Mouse (Mus musculus) common myeloid progenitor, adult 5-6 weeks (primary cell): ENCODE measurements around the gene Amdhd2. TPM values are rescaled to one million over a fixed set of nuclear protein-coding genes. Genes with fewer than 3 reads are reported as not detected.

Experiments used
- ATAC-seq: replicated peaks from 2 replicates; pipeline ENCODE4 v1.8.0; 2016; ENCODE audit warnings: low read depth, mild to moderate bottlenecking, moderate TSS enrichment, inconsistent platforms; ENCODE audit not compliant: poor library complexity, severe bottlenecking
- total RNA-seq: library from RNA; stranded (forward); fragments of 200-1000, 187-1606 nt; gene quantifications from 2 replicates; pipeline ENCODE4 v1.2.3, GENCODE M21; 2017

Gene Amdhd2
- total RNA-seq: 22.5 and 23.0 TPM in 2 replicates

GRCm38 (mm10) chr17:24163176-24163962 lies at the start of gene Amdhd2:
Gene Amdhd2 (minus strand): TSS chr17:24163766.
- peak; percentile 64 for ATAC-seq

GRCm38 (mm10) chr17:24213186-24213585 lies 49.6 kb upstream of the Amdhd2 start:
- ATAC-seq: no peak

DNA sequence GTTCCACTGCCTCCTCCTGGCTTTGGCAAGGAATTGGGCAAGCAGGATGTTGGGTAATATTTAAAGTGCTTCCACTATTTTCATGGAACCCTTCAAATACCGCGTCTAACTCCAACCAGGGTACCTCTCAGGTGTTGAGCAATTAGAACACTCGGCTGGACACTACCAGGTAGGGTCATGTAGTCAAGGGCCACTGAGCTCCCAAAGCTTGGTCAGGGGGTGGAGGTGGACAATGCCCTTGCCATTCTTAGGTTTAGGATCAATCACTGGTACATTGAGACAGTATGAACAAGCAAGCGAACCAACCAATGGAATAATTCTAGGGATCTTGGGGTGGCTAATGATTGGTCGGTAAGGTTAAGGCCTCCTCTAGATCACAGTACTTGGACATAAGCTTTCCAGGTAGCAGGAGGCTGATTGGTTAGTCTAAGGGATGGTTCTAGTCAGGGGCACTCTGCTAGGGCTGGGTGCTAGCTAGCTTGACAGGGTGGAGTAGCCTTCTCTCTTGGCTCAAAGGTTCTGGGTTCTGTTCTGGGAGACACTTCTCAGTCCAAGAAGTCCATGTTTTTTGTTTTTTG lies 49.0 kb upstream of the Amdhd2 start:
- ATAC-seq: no peak

- peak; percentile 60 for ATAC-seq
These were observed 48.3 kb upstream of the Amdhd2 start for GRCm38 (mm10) chr17:24211631-24212440.

DNA sequence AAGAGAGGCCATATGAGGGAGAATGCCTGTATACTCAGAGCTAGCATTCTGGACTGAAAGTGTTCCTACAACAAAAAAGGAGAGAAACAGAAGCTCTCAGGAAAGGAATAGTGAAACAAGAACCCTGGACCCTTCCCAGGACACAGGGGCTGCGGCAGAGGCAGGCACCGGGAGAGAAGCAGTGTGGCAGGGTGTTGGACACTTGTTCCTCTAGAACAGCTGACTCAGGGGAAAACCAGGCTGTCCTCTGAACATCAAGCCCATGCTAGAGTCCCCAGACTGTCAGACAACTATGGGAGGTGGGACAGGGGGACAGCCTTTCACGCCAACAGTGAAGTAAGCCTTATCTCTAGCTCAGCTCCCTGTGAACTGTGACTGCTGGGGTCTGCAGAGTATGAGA lies 47.0 kb upstream of the Amdhd2 start:
- no peak for ATAC-seq

- ATAC-seq: no peak
These were observed 46.3 kb upstream of the Amdhd2 start for GRCm38 (mm10) chr17:24209916-24210240.

DNA sequence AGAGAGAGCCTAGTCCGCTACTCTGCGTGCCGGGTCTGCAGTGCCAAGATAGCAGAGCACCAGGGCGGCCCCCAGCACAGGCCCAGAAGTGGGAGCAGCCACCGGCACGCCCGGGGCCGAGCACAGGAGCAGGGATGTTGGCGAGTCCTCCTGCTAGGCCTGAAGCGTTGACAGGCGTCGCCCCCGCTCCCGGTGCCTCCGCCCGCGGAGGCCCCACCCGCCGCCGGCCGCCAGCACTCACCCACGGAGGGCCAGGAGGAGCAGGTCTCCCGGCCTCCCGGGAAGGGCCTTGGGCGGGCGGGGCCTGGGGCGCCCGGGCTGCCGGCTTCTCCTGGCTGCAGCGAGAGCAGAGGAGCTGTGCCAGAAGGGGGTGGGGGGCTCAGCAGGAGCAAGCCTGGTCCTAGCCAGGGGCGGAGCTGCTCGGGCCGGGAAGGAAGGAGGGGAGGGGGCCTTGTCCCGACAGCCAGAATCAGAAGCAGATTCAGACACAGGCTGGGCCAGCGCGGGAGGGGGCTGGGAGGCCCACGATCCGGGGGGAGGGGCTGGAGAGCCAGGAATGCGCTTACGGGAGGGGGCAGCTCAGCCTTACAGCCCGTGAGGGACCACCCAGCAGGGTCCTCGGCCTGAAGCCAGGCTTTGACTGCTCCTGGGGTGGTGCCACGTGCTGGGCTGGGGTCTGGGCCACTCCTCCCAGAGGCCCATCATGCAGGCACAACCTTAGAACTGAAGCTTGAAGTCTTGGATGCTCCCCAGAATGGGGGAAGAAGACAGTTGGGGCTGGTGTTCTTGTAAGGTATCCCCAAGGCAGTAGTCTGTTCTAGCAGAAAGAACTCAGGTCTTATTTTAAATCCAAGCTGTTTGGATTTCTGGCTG lies 45.7 kb upstream of the Amdhd2 start, which contains the start of gene Ntn3:
Gene Ntn3 (minus strand): TSS at position 489 of the 873 bp plus-strand sequence.
- peak; percentile 21; the same call in 1 of the 2 replicates for ATAC-seq

DNA sequence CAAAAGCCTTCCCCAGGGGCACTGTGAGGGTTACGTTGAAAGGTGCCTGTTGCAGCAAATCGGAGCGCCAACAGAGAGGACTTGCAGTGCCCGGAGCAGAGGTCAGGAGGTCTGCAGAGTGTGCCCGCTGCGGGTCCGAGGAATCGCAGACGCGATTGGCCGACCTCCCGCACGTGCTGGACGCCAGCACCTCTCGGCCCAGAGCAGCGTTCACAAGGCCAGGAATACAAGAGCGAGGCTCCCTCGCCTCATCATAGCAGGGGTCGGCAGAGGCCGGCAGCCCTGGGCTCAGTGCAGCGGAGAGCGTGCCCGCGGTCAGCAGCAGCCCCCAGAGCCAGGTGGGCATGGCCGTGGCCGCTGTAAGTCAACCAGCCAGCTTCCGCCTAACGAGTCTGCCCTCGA lies 45.1 kb upstream of the Amdhd2 start:
- ATAC-seq: no peak

DNA sequence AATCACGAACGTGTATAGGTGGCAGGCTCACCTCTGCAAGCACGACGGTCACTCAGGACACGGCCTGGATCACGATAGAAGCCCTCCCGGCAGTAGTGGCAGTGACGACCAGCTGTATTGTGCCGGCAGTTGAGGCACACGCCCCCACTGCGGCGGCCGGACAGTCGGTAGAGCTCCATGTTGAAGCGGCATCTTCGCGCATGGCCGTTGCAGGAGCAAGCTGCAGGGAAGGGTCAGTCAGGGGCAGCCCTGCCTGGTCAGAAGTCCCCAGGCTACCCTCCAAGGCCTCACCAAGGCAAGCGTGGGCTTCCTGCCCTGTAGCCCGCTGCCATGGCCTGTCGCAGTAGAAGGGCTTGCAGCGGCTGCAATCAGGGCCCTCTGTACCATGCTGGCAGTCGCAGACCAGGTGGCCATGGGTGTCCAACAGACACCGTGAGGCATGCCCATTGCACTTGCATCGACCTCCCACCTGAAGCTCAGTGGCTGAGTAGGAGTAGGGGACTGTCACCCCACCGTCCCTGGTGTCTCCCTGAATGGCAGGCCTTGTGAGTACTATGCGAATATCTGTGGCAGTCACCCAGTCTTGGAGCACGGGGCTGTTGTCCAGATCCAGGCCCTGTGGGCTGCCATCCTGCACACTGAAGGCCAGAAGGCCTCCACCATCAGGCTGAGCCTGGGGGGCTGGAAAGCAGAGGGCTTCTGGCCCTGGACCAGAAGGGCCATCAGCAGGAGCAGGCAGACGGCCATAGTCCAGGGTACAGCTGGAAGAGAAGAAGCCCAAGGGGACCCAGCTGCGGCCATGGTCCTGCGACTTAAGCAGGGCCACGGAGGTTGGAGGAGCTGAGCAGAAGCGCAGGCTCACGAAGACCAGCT lies 44.4 kb upstream of the Amdhd2 start:
- ATAC-seq: no peak

- ATAC-seq: peak; percentile 38; the same call in 1 of the 2 replicates
These were observed 43.1 kb upstream of the Amdhd2 start for GRCm38 (mm10) chr17:24206451-24207351.

GRCm38 (mm10) chr17:24205908-24206361 lies 42.4 kb upstream of the Amdhd2 start:
- ATAC-seq: peak; percentile 4; the same call in 1 of the 2 replicates

DNA sequence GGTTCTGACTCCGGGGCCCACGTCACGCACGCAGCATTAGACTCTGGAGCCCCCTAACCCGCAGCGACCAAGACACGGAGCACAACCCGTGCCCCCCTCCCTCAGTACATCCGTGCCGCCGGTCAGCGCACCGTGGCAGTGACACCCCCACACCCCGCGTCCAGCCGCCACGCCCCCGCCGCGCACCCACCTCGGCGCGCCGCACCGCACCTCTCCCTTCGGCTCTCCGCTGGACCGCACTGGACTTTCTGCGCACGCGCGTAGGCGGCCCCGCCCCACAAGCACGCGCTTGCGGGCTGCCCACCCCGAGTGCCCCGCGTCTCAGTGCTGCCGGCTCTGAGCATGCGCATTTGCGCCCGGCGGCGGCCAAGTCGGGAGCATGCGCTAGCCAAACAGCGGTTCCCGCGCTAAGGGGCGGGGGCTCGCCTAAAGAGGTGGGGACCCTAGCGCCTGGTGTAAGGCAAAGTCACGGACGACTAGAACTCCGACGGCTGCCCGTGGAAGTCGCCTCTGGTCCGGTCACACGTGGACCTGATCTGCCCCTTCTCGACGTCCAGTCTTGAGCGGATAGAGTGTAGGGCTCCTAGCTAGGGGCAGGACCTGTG lies 41.8 kb upstream of the Amdhd2 start, which contains the start of gene Tbc1d24:
Gene Tbc1d24 (minus strand): TSS at position 279 of the 605 bp plus-strand sequence.
- peak; percentile 33 for ATAC-seq

- no peak for ATAC-seq
These were observed 41.3 kb upstream of the Amdhd2 start for GRCm38 (mm10) chr17:24204846-24205245.

GRCm38 (mm10) chr17:24203611-24204534 lies 40.3 kb upstream of the Amdhd2 start:
- ATAC-seq: no peak

DNA sequence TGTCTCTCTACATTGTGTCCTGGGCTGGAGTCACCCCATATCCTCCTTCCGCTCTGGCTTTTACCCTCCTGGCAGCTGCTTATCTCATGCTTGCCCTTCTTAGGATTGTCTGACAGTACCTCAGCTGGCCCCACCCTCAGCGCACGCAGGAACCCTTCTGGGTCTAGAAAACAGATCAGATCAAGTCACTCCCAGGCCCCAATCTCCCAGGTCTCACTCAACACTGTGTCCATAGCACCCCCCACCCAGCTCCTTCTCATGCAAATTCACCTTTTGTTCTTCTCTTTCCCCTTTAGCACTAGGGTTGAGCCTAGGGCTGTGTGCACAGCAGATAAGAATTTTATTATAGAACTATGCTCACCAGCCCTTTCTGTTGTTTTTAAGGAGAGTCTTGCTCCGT lies 39.5 kb upstream of the Amdhd2 start:
- peak; percentile 33 for ATAC-seq

DNA sequence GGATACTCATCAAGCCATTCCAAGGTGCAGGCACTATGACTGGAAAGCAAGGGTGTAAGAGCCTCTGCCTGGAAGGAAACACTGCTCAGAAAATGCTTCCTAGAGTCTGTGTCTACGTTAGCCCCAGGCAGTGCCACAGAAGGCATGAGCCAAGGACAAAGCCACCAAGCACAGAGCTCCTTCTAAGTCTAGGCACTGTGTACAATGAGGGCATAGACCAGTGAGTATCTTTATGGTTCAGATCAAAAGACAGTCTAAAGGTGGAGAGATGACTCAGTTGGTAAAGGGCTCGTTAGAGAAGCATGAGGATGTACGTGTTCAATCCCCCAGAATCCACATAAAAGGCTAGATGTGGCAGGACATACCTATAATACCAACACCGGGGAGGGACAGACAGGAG lies 37.5 kb upstream of the Amdhd2 start:
- ATAC-seq: no peak
